Mouse (Mus musculus) CH12.LX (cell line): ENCODE measurements at regions not wholly inside any gene's neighbourhood (a gene's known extent, or its start where the extent isn't known, plus 50 kb on each side); places are given as distances from the start of the nearest gene placed in this dataset.

Experiments
- CHD2 ChIP-seq: IDR thresholded peaks from 2 replicates; pipeline ENCODE4 v1.6.1; 2011; ENCODE audit warnings: low read length, improper control_type of control experiment
- CTCF ChIP-seq, 2 experiments: IDR thresholded peaks in 1 of 2; conservative IDR thresholded peaks in 1 of 2; 2 replicates each; pipeline ENCODE4 v1.5.1; 2011 to 2012; ENCODE audit warnings: low read depth in 2 of 2, low read length in 2 of 2, improper control_type of control experiment in 1 of 2, inconsistent platforms in 1 of 2, mild to moderate bottlenecking in 1 of 2, moderate library complexity in 1 of 2
- EP300 ChIP-seq: IDR thresholded peaks from 2 replicates; pipeline ENCODE4 v1.6.1; 2011; ENCODE audit warnings: low read length, improper control_type of control experiment
- HCFC1 ChIP-seq: IDR thresholded peaks from 2 replicates; pipeline ENCODE4 v1.6.1; 2012; ENCODE audit warnings: low read depth, mild to moderate bottlenecking, inconsistent platforms, low read length, improper control_type of control experiment
- JUND ChIP-seq: conservative IDR thresholded peaks from 2 replicates; pipeline ENCODE4 v1.6.1; 2011; ENCODE audit warnings: low read depth, low read length, improper control_type of control experiment
- KAT2A ChIP-seq: IDR thresholded peaks from 2 replicates; pipeline ENCODE4 v1.6.1; 2012; ENCODE audit warnings: low read length, improper control_type of control experiment, inconsistent platforms; ENCODE audit not compliant: insufficient replicate concordance
- NELFE ChIP-seq: IDR thresholded peaks from 2 replicates; pipeline ENCODE4 v1.6.1; 2011; ENCODE audit warnings: low read depth, low read length, improper control_type of control experiment
- POLR2A ChIP-seq: IDR thresholded peaks from 2 replicates; pipeline ENCODE4 v1.6.1; 2011; ENCODE audit warnings: low read depth, mild to moderate bottlenecking, improper control_type of control experiment, low read length
- ZNF384 ChIP-seq: IDR thresholded peaks from 2 replicates; pipeline ENCODE4 v1.6.1; 2012; ENCODE audit warnings: low read depth, low read length, improper control_type of control experiment, inconsistent platforms

GRCm38 (mm10) chr10:67693586-67693985 is 144.8 kb upstream of the Ado start:
- no peak for TF ChIP-seq POLR2A
- no peak for TF ChIP-seq CTCF (conservative IDR thresholded peaks at IDR 0.05 in 1 of 2, IDR thresholded peaks at IDR 0.05 in 1 of 2; ENCODE audit: low read depth in 2 of 2, low read length in 2 of 2)
- no peak for TF ChIP-seq ZNF384
- no peak for TF ChIP-seq KAT2A
- no peak for TF ChIP-seq JUND
- no peak for TF ChIP-seq NELFE
- TF ChIP-seq EP300, result no peak
- TF ChIP-seq CHD2, result no peak
- TF ChIP-seq HCFC1, result no peak
